Mouse (Mus musculus) liver, embryonic 14.5 days (tissue): Measurements from ENCODE around the gene Smurf2.

Source experiments
- CTCF ChIP-seq: IDR thresholded peaks from 2 replicates; pipeline ENCODE4 v1.5.1; 2016; ENCODE audit warnings: antibody characterized with exemption, low read depth, control low read depth
- EP300 ChIP-seq: IDR thresholded peaks from 2 replicates; pipeline ENCODE4 v1.6.1; 2016; ENCODE audit warnings: antibody characterized with exemption, low read depth

GRCm38 (mm10) chr11:106777395-106777794 lies 143.1 kb downstream of the Smurf2 start:
- TF ChIP-seq CTCF: no peak
- TF ChIP-seq EP300: no peak
